Mouse (Mus musculus) stomach, embryonic 16.5 days (tissue): ENCODE measurements at regions not wholly inside any gene's neighbourhood (a gene's known extent, or its start where the extent isn't known, plus 50 kb on each side); places are given as distances from the start of the nearest gene placed in this dataset.
"Not testable (repeated sequence)": the region's sequence is repeated elsewhere in the genome, so short reads cannot be mapped to it uniquely, and the experiment has no call there.

Experiments used
- ATAC-seq: fragments of 200-750 bp; cut with Nextera tagmentation; 2 replicates; pipeline ENCODE4 v1.8.0; 2017; ENCODE audit warnings: moderate number of reproducible peaks, moderate TSS enrichment; ENCODE audit not compliant: insufficient read depth, low FRiP score
- H3K27ac ChIP-seq: fragments of 300-500 bp; sonication (generic); 2 replicates; pipeline ENCODE4 v1.5.1; 2014; ENCODE audit warnings: low read length
- H3K27me3 ChIP-seq: fragments of 300-500 bp; sonication (generic); 2 replicates; pipeline ENCODE4 v1.6.1; 2014; ENCODE audit warnings: low read length, control low read depth, mixed read lengths; ENCODE audit not compliant: control insufficient read depth, insufficient read depth
- H3K36me3 ChIP-seq: fragments of 300-500 bp; sonication (generic); 2 replicates; pipeline ENCODE4 v1.6.1; 2014; ENCODE audit warnings: low read length; ENCODE audit not compliant: control insufficient read depth, insufficient read depth
- H3K4me1 ChIP-seq: fragments of 300-500 bp; sonication (generic); 2 replicates; pipeline ENCODE4 v1.6.1; 2014; ENCODE audit warnings: low read length, control low read depth, mixed read lengths; ENCODE audit not compliant: control insufficient read depth, insufficient read depth
- H3K4me2 ChIP-seq: fragments of 300-500 bp; sonication (generic); 2 replicates; pipeline ENCODE4 v1.6.1; 2014; ENCODE audit warnings: low read depth, low read length, mixed read lengths
- H3K4me3 ChIP-seq: fragments of 300-500 bp; sonication (generic); replicated peaks from 2 replicates; pipeline ENCODE4 v1.5.1; 2014; ENCODE audit warnings: mild to moderate bottlenecking, low read length
- H3K9ac ChIP-seq: fragments of 300-500 bp; sonication (generic); 2 replicates; pipeline ENCODE4 v1.6.1; 2014; ENCODE audit warnings: low read length
- H3K9me3 ChIP-seq: fragments of 300-500 bp; sonication (generic); replicated peaks from 2 replicates; pipeline ENCODE4 v1.6.1; 2016; ENCODE audit warnings: low read length, control low read depth; ENCODE audit not compliant: control insufficient read depth
- WGBS: fragments of 180-500 bp; shearing (Covaris S2); extraction: QIAGEN DNeasy Blood & Tissue Kit; methylation state at CpG from one replicate; pipeline ENCODE4 v1.1.7; 2014; 5-methylcytosine and 5-hydroxymethylcytosine counted together

GRCm38 (mm10) chr19:49294980-49295379 lies 1089.2 kb downstream of the Sorcs3 start:
- Histone ChIP-seq H3K9ac (no peak overlapping the region), H3K4me1 (peaks cover 8% of the 10 kb centered on the region; the same call in 1 of the 2 replicates), H3K27me3 (no peaks in the 10 kb centered on the region), H3K27ac (no peak overlapping the region), H3K4me3 (no peak overlapping the region), H3K36me3 (no peaks in the 10 kb centered on the region), H3K4me2 (no peak overlapping the region), H3K9me3 (no peaks in the 10 kb centered on the region)
- WGBS: 65% methylated on average over 2 of the region's 2 CpGs
- ATAC-seq: no peak

GRCm38 (mm10) chr19:49299351-49300271 lies 1093.8 kb downstream of the Sorcs3 start:
- Histone ChIP-seq H3K27ac (peak overlapping the region; percentile 23; the same call in 1 of the 2 replicates), H3K9me3 (no peaks in the 10 kb centered on the region), H3K4me2 (no peak overlapping the region), H3K9ac (no peak overlapping the region), H3K4me1 (peaks cover 8% of the 10 kb centered on the region; the same call in 1 of the 2 replicates), H3K27me3 (no peaks in the 10 kb centered on the region), H3K4me3 (no peak overlapping the region), H3K36me3 (no peaks in the 10 kb centered on the region)
- no peak for ATAC-seq
- WGBS: 35% methylated on average over 10 of the region's 10 CpGs

GRCm38 (mm10) chr19:49301364-49302091 lies 1095.7 kb downstream of the Sorcs3 start:
- Histone ChIP-seq H3K9me3 (no peaks in the 10 kb centered on the region), H3K9ac (no peak overlapping the region), H3K27me3 (no peaks in the 10 kb centered on the region), H3K4me2 (no peak overlapping the region), H3K4me3 (no peak overlapping the region), H3K36me3 (no peaks in the 10 kb centered on the region), H3K27ac (peak overlapping the region; percentile 28), H3K4me1 (peaks cover 8% of the 10 kb centered on the region; the same call in 1 of the 2 replicates)
- ATAC-seq: peak; percentile 53; the same call in 1 of the 2 replicates
- 50% methylated on average over 7 of the region's 7 CpGs for WGBS

GRCm38 (mm10) chr19:49305804-49306203 lies 1100.0 kb downstream of the Sorcs3 start:
- H3K4me1 ChIP-seq: no peaks in the 10 kb centered on the region
- no peaks in the 10 kb centered on the region for H3K9me3 ChIP-seq
- H3K9ac ChIP-seq: no peak overlapping the region
- whole genome bisulfite sequencing: 92% methylated on average over 3 of the region's 3 CpGs
- H3K4me2 ChIP-seq: no peak overlapping the region
- no peaks in the 10 kb centered on the region for H3K36me3 ChIP-seq
- no peaks in the 10 kb centered on the region for H3K27me3 ChIP-seq
- no peak overlapping the region for H3K27ac ChIP-seq
- no peak for ATAC-seq
- H3K4me3 ChIP-seq: no peak overlapping the region

GRCm38 (mm10) chr19:49314229-49314628 lies 1108.4 kb downstream of the Sorcs3 start:
- Histone ChIP-seq H3K4me1 (no peaks in the 10 kb centered on the region), H3K4me3 (no peak overlapping the region), H3K9ac (no peak overlapping the region), H3K27me3 (no peaks in the 10 kb centered on the region), H3K9me3 (no peaks in the 10 kb centered on the region), H3K27ac (no peak overlapping the region), H3K36me3 (no peaks in the 10 kb centered on the region), H3K4me2 (no peak overlapping the region)
- WGBS: 63% methylated on average over 1 of the region's 1 CpGs
- no peak for ATAC-seq

GRCm38 (mm10) chr19:49359642-49360041 lies 1153.8 kb downstream of the Sorcs3 start:
- no peaks in the 10 kb centered on the region for H3K9me3 ChIP-seq
- H3K36me3 ChIP-seq: no peaks in the 10 kb centered on the region
- no peak overlapping the region for H3K27ac ChIP-seq
- no peak overlapping the region for H3K4me3 ChIP-seq
- no peak overlapping the region for H3K9ac ChIP-seq
- H3K4me2 ChIP-seq: no peak overlapping the region
- ATAC-seq: no peak
- WGBS: 76% methylated on average over 3 of the region's 3 CpGs
- H3K27me3 ChIP-seq: no peaks in the 10 kb centered on the region
- no peaks in the 10 kb centered on the region for H3K4me1 ChIP-seq

- H3K27me3 ChIP-seq: no peaks in the 10 kb centered on the region
- no peaks in the 10 kb centered on the region for H3K36me3 ChIP-seq
- no peak overlapping the region for H3K4me3 ChIP-seq
- H3K4me2 ChIP-seq: no peak overlapping the region
- H3K9ac ChIP-seq: no peak overlapping the region
- no peaks in the 10 kb centered on the region for H3K9me3 ChIP-seq
- ATAC-seq: no peak
- 80% methylated on average over 5 of the region's 5 CpGs for WGBS
- H3K27ac ChIP-seq: no peak overlapping the region
- H3K4me1 ChIP-seq: no peaks in the 10 kb centered on the region
Observed at GRCm38 (mm10) chr19:49360715-49361114, 1154.9 kb downstream of the Sorcs3 start.

GRCm38 (mm10) chr19:49361116-49361515 lies 1155.3 kb downstream of the Sorcs3 start:
- not testable (repeated sequence) for ATAC-seq, H3K27me3 ChIP-seq, H3K4me1 ChIP-seq, H3K36me3 ChIP-seq, H3K4me2 ChIP-seq, H3K4me3 ChIP-seq, H3K9ac ChIP-seq, H3K27ac ChIP-seq, H3K9me3 ChIP-seq
- 87% methylated on average over 10 of the region's 11 CpGs for WGBS

- Histone ChIP-seq H3K4me2 (no peak overlapping the region), H3K27ac (no peak overlapping the region), H3K4me3 (no peak overlapping the region), H3K9me3 (no peaks in the 10 kb centered on the region), H3K4me1 (no peaks in the 10 kb centered on the region), H3K9ac (no peak overlapping the region), H3K27me3 (no peaks in the 10 kb centered on the region), H3K36me3 (no peaks in the 10 kb centered on the region)
- ATAC-seq: no peak
- WGBS: 35% methylated on average over 1 of the region's 1 CpGs
Observed at GRCm38 (mm10) chr19:49372921-49373320, 1167.1 kb downstream of the Sorcs3 start.
